Mouse (Mus musculus) splenic B cell, adult 2 months (primary cell): Measurements from ENCODE around the gene Zfp810.

Source experiments
- DNase-seq: peaks from one replicate; pipeline ENCODE4 v3.0.0-alpha.2; 2011; ENCODE audit warnings: low read depth, low spot score
- H3K27me3 ChIP-seq: 2 replicates; pipeline ENCODE4 v1.6.1; 2012; ENCODE audit warnings: mild to moderate bottlenecking, low read length, moderate library complexity, mixed read lengths; ENCODE audit not compliant: control insufficient read depth, poor library complexity, insufficient read depth, severe bottlenecking
- H3K36me3 ChIP-seq: 2 replicates; pipeline ENCODE4 v1.6.1; 2012; ENCODE audit warnings: mild to moderate bottlenecking, low read length, moderate library complexity, mixed read lengths; ENCODE audit not compliant: control insufficient read depth, poor library complexity, insufficient read depth, severe bottlenecking

The Zfp810 gene

DNA sequence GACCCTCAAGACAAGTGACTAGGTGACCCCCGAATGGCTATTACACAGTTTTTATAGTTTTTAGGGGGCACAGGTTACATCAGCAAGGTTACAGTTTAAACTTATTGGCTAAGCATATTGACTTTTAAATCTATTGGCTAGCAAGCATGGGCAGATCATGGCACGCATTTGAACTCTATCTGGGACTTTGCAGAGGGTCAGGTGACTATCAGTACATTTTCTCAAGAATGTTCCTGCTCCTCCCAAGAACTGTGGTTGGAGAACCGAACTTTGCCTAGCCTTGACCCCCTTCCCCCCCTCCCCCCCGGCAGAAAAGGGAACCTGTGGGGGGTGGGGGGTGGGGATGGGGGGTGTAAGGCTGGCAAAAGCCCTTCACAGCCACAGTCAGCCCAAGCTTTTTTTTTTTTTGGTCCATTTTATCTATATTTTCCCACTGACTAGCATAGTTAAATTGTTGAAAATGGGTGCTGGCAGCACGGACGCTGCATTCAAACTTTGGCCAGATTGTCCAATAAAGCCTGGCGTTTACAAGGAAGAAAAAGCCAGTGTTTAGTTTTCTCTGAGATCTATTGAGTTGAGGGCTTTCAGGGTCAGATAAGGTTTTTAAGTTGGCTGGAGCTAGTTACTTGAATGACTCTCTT is 77.9 kb downstream of the Zfp810 start:
- H3K36me3 ChIP-seq = no peaks in the 10 kb centered on the region
- no peak for DNase-seq

GRCm38 (mm10) chr9:22226846-22227245 is 80.6 kb downstream of the Zfp810 start:
- H3K27me3 ChIP-seq = no peaks in the 10 kb centered on the region
- DNase-seq = no peak

More for the DNA sequence above, 77.9 kb downstream of the Zfp810 start:
- no peaks in the 10 kb centered on the region for H3K27me3 ChIP-seq

More at GRCm38 (mm10) chr9:22226846-22227245, 80.6 kb downstream of the Zfp810 start:
- H3K36me3 ChIP-seq = no peaks in the 10 kb centered on the region
